Mouse (Mus musculus): ENCODE data around the gene 1700013H16Rik.
"Not testable (repeated sequence)": the region's sequence is repeated elsewhere in the genome, so short reads cannot be mapped to it uniquely, and the experiment has no call there.

1700013H16Rik gene

DNA sequence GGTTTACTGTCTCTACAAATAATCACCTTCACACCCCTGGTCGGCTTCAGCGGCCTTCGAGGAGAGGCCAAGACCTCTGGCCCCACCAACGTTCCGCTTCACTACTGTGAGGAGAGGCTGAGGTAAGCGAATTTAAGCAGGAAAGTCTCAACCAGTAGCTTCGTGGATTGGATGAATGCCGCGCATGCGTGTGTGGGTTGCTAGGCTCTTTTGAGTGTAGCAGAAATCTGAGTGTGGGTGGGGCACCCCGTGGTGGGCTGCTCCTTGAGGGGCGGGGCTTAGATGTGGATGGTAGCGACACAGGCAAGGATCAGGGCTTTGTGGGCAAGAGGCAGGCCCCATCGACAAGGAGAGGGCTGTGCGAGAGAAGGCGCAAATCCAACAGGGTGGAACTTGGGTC lies at the start of gene 1700013H16Rik:
Gene 1700013H16Rik (minus strand): TSS at position 96 of the 400 bp plus-strand sequence.
- no peak for DNase-seq

DNA sequence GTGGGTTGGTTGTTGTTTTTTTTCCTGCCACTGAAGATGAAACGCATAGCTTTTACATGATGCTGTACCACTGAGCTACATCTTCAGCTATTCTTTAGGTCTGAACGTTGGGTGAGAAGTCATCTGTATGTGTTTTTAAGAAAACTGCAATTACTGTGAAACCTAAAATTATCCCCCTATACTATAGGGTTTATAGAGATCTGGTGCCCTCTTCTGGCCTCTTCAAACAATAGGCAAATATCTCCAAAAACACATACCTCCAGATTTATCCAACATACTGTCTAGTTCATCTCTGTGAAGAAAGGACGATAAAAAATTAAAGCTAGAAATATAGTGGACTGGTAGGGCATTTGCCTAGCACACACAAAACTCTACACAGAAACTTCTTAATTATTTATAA lies 41.4 kb upstream of the 1700013H16Rik start:
- DNase-seq, result no peak

DNA sequence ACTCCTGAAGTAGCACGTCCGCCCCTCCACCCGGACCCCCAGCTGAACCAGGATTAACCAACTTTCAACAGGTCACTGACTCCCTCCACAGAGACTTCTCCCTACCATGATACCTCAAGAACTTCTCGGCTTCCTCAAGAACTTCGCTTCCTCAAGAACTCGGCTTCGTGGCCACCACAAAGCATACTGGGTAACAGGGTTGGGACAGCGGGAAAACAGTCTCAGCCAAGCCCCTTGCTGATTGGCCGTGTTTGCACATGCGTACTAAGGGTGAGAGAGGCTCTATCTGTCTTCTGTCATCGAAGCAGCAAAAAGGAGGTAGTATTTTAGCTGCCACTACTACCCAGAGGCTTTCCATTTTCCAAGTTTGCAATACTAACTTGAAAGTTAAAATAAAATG lies 39.9 kb upstream of the 1700013H16Rik start, which contains the start of gene Xlr:
Gene Xlr (minus strand): TSS at position 188 of the 400 bp plus-strand sequence.
- DNase-seq, result not testable (repeated sequence)

DNA sequence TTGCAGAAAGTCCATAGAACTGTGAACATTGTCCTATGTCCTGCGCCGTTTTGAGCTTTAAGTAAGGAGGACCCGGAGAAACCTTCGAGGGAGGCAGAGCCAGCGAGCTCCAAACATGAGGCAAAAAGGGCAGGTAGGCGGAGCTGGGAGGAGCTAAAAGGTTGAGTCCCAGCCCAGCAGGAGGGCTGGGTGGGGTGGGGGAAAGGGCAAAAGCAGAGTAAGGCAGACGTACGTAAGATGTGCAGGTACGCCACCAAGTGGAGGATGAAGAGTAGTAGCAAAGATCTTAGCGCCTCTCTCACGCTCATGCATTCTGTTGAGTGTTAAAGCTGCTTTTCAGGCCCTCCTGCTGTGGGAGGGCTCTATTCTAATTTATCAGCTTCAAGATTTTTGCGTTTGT lies 18.6 kb upstream of the 1700013H16Rik start, which contains the start of gene Zfp36l3:
Gene Zfp36l3 (minus strand): TSS at position 119 of the 400 bp plus-strand sequence.
- DNase-seq, result no peak

DNA sequence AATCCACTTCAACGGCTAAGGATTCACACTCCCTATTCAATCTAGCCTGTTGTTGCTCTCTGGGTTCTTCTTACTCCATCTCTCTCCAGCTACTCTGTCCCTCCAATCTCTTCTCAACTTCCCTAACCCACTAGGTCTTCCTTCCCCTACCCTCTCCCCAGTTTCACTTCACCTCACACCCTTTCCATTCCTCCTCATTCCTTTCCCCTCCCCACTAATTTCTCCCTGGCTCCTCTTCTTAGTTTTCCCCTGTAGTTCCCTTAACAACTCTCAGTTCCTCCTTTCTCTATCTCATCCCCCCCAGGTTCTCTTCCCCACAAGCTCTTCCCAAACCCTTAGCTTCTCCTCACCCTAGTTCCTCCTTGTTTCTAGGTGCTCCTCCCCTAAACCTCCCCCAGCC lies 4.8 kb downstream of the 1700013H16Rik start:
- no peak for DNase-seq

DNA sequence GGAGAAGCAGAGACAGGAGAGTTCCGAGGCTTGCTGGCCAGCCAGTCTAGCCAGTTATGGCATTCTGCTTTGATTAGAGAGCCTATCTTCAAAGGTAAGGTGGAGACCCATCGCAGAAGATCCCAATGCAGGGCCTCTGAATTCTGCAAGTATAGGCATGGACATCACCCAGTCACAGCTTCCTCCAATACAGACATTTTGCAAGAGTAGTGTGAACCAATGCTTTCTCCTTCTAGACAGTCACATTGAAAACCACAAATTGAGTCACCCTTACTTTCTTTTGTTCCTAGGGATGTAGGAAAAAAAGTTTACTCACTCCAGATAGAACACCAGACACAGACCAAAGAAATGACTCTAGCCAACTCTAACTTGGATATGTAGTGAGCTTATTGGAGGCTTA lies 28.7 kb downstream of the 1700013H16Rik start:
- DNase-seq, result no peak

DNA sequence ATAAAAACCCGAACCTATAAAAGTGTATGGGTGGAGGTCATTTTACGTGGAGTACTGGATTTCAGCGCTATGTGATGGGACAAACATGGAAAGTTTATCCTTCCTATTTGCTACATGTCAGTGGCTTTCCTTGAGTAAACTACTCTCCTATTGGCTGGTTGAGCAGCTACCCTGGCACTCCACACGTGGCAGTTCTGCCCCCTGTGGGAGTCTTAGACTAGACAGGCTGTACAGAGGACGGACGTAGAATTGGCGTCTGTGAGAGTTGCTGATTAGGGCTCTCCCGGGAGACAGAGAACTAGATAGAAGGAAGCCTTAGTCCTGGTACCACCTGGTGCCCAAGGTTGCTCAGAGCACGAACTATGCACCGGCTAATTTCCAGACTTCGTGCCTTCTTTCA lies 33.0 kb downstream of the 1700013H16Rik start, which contains the start of gene 4930502E18Rik:
Gene 4930502E18Rik (plus strand): TSS at position 231 of the 400 bp plus-strand sequence.
- DNase-seq, result no peak

DNA sequence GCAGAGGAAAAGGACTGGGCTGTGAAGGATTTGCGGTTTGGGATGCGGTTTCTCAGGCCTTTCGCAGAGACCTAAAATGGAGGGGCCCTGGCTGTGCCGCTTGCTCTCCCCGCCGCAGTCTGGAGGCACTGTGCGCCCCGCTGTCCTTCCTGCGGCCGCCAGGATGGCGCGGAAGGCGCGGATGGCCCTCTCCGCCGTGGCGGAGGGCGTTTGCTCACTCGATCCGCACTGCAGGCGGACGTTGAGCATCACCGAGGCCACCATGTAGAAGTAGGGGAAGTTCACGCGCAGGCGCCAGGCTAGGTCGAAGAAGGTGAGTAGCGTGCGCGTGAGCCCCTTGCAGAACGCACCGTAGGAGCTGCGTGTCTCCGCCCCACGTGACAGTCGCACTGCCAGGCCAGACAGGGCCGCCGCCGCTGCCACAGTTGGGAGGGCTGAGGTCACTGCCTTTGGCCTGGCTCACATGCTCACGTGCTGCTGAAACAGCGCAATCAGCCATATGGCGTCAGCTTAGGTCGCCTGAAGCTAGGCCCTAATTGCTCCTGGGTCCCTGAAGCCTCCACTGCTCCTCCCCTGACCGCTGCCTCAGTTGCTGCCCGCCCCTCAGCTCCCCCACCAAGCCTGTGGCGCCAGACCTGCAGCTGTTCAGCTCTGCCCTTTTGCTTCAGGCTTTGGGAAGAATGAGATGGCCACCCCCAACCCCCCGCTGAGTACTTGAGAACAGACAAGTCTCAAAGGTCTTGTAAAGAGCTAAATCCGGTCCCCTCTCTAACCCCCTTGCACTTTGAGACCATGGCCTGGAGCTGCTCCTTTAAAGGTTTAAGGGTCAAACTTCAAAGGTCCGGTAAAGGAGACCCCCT lies 41.1 kb downstream of the 1700013H16Rik start:
- peak; percentile 55 for DNase-seq

DNA sequence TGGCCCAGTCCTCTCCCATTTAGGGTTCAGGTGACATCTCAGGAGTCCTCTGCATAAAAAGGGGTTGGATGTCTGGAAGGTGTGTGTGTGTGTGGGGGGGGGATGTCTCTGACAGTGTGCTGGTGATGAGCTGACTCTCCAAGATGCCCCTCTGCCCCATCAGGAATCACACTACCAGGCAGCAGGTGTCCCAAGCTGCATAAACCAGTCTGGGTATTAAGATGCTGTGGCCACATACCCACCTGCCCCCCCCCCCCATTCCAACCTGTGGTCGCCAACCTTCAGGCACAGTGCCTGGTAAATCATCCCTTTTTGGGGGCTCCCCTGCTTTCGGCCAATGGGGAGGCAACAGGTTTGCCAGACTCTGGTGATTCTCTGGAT lies 41.7 kb downstream of the 1700013H16Rik start:
- no peak for DNase-seq

DNA sequence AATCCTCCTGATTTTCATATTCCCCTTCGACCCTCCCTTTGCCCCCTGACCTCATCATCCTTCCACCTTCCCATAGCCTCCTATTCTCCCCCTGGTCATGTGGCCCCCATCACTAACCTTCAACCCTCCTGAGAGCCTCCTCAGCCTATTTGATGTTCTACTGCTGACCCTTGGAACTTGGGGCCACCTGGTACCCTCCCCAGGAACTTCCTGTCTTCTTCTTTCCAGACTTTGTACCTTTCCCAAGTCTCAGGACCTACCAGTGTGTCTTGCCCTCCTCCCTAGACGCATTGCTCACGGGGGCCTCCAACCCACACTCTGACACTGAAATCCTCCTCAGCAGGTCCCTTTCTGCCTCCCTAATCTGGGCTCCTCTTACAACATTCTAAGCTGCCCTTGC lies 55.0 kb downstream of the 1700013H16Rik start:
- no peak for DNase-seq

DNA sequence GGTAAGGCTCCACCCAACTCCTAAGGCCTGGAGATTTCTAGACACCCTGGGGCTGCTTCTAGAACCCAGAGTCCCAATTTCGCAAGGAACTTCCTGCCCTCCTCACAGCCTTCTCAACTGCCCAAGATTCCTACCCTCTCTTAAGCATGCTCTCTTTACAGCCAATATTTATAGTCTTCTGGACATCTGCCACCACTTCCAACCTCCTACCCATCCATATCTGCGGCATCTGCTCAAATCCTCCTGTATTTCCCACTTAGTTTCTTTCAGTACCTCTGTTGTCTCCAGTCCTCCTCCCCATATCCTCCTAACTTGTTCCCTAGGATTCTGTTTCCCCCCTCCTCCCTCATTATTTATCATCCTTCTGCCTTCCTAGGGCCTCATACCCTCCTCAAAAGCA lies 58.4 kb downstream of the 1700013H16Rik start:
- DNase-seq, result peak; percentile 10

DNA sequence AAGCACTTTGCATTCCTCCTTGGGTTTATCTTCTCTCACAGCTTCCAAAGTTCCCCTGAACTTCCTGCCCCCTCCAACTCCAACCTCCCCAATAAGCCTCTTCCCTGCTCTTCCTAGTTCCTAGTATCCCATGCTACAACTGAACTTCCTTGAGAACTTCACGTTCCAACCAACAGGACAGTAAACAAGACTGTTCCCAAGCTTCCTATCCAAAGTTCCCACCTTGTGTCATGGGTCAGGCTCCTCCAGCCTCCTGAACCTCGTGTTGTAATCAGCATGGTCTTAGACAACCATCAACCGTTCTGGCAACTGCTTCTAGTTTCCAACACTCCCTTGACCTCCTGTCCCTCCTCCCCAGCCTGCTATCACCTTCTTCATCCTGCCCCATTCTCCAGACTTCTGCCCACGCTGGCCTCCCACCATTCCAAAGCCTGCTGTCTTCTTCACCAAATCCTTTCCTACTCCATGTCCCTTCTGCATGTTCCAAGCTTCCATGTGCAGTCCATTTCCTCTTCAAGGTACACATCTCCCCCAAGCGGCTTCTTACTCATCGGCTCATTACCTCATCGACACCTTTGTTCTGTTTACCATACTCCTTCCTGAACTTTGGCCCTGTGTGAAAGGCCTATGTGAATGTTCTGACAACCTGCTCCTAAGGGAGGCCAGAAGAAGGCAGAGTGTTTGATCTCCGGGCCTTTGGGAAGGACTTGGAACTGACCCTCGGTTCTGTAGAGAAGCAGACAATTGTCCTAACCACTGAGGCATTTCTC lies 63.4 kb downstream of the 1700013H16Rik start:
- DNase-seq, result no peak

DNA sequence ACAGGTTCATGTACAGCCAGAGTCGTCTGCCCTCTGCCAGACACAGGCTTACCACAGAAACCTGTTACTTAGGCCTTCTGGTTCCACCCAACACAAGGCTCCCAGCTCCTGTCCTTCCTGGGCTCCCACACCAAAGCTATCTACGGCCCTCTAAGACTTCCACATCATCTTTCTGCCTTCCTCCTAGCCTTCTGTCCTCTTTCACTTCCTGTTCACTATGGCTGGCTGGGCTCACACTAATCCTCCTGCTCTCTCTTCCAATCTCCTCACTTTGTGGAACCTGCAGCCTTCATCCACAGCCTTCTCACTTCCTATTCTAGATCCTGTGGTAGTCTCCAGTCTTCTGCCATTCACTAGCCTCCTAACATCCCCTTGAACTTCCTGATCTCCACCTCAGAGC lies 64.5 kb downstream of the 1700013H16Rik start:
- DNase-seq, result no peak
